Mouse (Mus musculus) lung, postnatal 14 days (tissue): ENCODE measurements around the gene Apobec3.
"Not testable (repeated sequence)": the region's sequence is repeated elsewhere in the genome, so short reads cannot be mapped to it uniquely, and the experiment has no call there.

Experiments used
- DNase-seq: peaks from one replicate; pipeline ENCODE4 v3.0.0; 2021

The Apobec3 gene

GRCm38 (mm10) chr15:79928316-79928715 is 36.9 kb downstream of the Apobec3 start:
- DNase-seq = no peak

GRCm38 (mm10) chr15:79928736-79929135 is 37.3 kb downstream of the Apobec3 start:
- no peak for DNase-seq

- DNase-seq = no peak
Measured at GRCm38 (mm10) chr15:79929734-79930133, 38.3 kb downstream of the Apobec3 start.

- DNase-seq = no peak
Measured at GRCm38 (mm10) chr15:79931496-79932141, 40.2 kb downstream of the Apobec3 start.

- peak; percentile 94 for DNase-seq
Measured at GRCm38 (mm10) chr15:79932323-79932987, 41.0 kb downstream of the Apobec3 start.

- no peak for DNase-seq
Measured at GRCm38 (mm10) chr15:79933052-79933669, 41.7 kb downstream of the Apobec3 start.

- no peak for DNase-seq
Measured at GRCm38 (mm10) chr15:79933670-79934514, 42.4 kb downstream of the Apobec3 start.

- DNase-seq = no peak
Measured at GRCm38 (mm10) chr15:79934776-79935175, 43.3 kb downstream of the Apobec3 start.

- DNase-seq = no peak
Measured at GRCm38 (mm10) chr15:79935654-79936373, 44.4 kb downstream of the Apobec3 start.

- no peak for DNase-seq
Measured at GRCm38 (mm10) chr15:79936374-79936751, 44.9 kb downstream of the Apobec3 start.

- no peak for DNase-seq
Measured at GRCm38 (mm10) chr15:79939020-79939419, 47.6 kb downstream of the Apobec3 start.

GRCm38 (mm10) chr15:79939501-79939900 is 48.0 kb downstream of the Apobec3 start:
- not testable (repeated sequence) for DNase-seq

- no peak for DNase-seq
Measured at GRCm38 (mm10) chr15:79939913-79940312, 48.5 kb downstream of the Apobec3 start.

- DNase-seq = peak; percentile 69
Measured at GRCm38 (mm10) chr15:79940932-79941331, 49.5 kb downstream of the Apobec3 start.

- DNase-seq = no peak
Measured at GRCm38 (mm10) chr15:79942541-79942940, 51.1 kb downstream of the Apobec3 start.

- no peak for DNase-seq
Measured at GRCm38 (mm10) chr15:79943584-79943983, 52.1 kb downstream of the Apobec3 start.

GRCm38 (mm10) chr15:79944948-79945347 is 53.5 kb downstream of the Apobec3 start:
- DNase-seq = no peak

GRCm38 (mm10) chr15:79946022-79946421 is 54.6 kb downstream of the Apobec3 start:
- peak; percentile 94 for DNase-seq

- DNase-seq = no peak
Measured at GRCm38 (mm10) chr15:79946790-79947189, 55.3 kb downstream of the Apobec3 start.

GRCm38 (mm10) chr15:79947681-79948080 is 56.2 kb downstream of the Apobec3 start:
- DNase-seq = no peak

- DNase-seq = peak; percentile 82
Measured at GRCm38 (mm10) chr15:79950250-79951025, 59.0 kb downstream of the Apobec3 start.

- no peak for DNase-seq
Measured at GRCm38 (mm10) chr15:79951226-79951625, 59.8 kb downstream of the Apobec3 start.
